Mouse (Mus musculus): ENCODE results near the gene Qrich2. TPM values are rescaled to one million over a fixed set of nuclear protein-coding genes. Genes with fewer than 3 reads are reported as not detected.
"Not testable (repeated sequence)": the region's sequence is repeated elsewhere in the genome, so short reads cannot be mapped to it uniquely, and the experiment has no call there.

Qrich2 gene
- total RNA-seq (2015) (not detected in 2 replicates), total RNA-seq (2017) (0.18 and 0.65 TPM in 2 replicates)

DNA sequence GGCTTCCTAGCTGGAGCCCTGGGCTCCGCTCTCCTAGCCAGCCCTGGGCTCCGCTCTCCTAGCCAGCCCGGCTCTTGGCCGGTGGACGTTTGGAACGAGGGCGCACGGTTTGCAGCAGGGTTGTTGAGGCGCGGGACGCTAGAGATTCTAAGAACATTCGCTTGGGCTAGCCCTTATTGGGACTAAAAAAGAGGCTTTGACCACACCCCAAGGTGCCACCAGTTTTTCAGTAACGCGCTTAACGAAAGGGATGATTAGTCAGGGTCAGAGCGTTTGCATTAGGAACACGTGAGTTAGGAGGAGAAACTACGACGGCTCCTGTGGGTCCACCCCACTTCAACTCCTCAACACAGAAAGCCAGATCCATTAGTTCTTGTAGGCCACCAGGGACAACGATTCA is at the start of gene Qrich2:
Gene Qrich2, minus strand, starts transcription at position 101 of the 400 bp plus-strand sequence.
- no peak for ATAC-seq (ENCODE audit: poor library complexity, severe bottlenecking)

DNA sequence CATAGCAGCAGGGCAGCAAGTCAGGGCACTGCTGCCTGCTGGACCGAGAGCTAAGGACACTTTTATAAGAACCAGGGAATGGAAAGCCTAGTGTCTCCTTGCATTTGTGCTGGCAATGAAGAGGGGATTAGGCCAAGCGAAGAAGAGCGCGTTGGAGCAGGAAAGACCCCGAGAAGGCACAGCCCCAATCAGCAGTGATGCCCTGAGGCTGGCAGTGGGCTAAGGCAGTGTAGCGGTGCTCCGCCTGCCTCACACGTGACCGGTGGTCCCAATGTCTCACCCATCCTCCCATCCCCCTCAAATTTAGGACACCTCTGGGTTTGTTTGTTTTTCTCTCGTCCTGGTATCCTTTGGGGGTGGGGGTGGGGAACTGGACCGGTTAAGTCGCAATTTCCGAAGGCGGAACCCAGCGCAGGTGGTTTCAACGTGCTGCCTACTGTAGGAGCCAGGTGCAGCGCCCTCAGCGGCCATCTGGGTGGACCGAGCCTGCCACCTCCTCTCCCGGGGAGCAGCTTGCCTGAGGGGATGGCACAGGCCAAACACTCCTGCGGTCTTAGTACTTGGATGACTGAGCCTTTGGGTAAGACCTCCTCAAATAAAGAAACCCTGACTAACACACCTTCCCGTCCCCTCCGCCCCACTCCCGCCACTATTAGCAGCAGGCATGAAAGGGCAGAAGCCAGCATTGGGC is 49.4 kb upstream of the Qrich2 start:
- no peak for ATAC-seq (ENCODE audit: poor library complexity, severe bottlenecking)

DNA sequence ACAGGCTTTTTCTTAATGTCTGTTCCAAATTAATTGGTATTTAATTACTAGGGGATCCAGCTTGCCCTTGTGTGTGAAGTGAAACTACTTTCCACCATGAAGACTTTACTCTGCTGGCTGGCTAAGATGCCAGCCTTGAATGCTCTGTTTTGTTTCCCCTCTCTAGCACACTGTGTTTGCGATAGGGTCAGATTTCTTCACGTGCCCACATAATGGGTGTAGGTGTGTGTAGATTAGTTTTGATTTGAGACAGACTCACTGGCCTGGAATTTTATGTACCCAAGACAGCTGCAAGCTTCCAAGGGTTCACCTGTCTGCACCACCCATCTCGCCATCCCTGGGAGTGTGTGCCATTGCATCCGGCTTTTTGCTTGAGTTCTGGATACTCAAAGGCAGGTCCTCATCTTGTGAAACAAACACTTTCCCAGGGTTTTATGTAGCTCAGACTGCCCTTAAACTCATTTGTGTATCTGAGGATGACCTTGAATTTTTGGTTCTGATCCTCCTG is 47.5 kb upstream of the Qrich2 start:
- no peak for ATAC-seq (ENCODE audit: poor library complexity, severe bottlenecking)

DNA sequence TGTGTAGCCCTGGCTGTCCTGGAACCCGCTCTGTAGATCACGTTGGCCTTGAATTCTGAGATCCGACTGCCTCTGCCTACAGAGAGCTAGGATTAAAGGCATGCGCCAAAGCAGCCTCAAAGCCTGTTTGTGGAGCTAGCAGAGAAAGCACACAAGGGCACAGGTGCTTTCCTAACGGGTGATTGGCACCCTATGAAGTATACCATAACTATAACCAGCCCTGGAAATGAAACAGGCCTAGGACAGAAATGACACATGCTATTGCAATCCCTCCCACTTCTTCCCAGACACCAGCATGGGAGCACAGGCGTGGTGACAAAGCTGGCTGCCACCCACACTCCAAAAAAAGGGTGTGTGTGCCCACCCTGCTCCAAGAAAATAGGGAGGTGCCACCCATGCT is 46.9 kb upstream of the Qrich2 start:
- no peak for ATAC-seq (ENCODE audit: poor library complexity, severe bottlenecking)

DNA sequence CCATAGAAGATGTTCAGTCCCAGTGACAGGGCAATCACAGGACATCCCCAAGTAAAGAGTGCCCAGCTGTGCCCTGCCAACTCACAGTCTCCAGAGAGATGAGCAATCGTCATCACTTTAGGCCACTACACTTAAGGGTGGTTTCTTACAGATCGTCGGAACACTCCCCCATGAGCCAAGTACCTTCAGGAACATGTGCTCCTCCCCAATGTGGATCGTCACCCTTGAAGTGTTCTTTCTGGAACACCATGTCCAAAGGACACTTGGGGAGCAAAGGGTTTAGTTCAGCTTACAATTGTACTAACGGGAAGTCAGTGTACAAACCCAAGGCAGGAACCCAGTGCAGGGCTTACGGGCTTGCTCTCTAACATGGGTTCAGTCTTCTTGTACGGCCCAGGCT is 46.1 kb upstream of the Qrich2 start:
- no peak for ATAC-seq (ENCODE audit: poor library complexity, severe bottlenecking)

DNA sequence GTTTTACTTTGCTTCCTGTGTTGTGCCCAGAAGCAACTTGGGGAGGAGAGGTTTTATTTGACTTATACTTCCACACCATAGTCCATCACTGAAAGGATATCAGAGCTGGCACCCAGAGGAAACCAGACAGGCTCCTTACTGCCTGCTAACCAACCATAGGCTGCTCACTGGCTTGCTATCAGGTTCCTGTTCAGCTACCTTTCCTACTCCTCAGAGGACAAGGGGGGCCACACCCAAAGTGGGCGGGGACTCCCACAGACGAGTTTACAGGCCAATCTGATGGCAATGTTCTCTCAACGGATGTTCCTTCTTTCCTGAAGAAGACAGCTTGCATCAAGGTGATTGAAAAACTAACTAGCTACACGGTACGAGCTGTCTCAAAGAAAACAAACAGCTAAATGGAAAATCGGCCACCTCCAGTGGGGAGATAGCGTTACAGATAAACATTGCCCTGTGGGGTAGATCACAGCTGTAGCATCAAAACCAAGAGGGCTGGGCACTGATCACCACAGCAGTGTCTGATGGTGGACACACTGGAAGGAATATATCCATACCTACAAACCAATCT is 45.3 kb upstream of the Qrich2 start:
- no peak for ATAC-seq (ENCODE audit: poor library complexity, severe bottlenecking)

DNA sequence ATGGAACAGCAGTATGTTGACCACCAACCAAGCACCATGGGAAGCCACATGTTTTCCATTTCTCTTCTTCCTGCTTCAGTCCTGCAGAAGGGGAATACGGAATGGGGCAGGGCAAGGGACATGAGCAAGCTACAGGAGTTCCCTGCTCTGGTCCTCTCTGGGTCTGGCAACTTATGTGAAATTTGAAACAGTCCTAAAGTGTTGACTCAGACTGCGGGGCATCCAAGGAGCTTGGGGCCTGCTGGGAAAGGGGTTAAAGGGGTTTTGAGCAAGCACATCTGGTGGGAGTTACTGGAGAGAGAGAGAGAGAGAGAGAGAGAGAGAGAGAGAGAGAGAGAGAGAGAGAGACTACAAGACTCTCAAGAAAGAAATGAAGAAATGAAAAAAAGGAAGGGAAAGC is 42.6 kb upstream of the Qrich2 start:
- no peak for ATAC-seq (ENCODE audit: poor library complexity, severe bottlenecking)

DNA sequence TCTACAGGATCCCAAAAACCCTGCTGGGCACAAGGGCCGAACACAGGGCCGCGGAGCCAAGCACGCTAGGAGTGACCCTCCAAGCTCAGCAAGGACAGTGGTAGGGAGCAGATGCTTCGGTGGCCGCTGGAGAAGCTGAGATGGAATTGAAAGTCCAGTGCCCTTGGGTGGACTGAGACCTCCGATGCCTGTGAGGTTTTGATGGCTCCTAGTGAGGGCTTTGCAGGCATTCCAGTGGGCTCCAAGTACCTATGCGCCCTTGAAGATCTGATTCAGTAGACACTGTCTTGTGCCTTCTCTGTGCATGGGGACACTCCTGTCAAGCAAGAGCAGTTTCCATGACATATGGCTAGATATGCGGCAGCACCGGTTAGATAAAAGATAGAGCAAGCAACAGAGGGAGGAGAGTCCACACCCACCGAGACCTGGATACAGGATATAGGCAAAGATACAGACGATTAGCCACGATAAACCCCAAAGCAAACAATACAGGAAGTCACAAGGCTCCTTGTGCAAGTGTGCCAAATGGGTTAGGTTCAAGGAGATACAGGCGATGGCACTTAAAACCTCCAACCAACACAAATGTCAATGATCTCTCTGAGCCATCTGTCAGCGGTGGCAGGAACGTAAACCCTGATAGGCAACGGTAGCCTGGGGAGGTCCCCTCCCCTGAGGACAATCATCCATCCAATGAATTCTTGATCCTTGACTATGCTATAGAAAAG is 40.3 kb upstream of the Qrich2 start:
- ATAC-seq (ENCODE audit: poor library complexity, severe bottlenecking) = peak; percentile 51

DNA sequence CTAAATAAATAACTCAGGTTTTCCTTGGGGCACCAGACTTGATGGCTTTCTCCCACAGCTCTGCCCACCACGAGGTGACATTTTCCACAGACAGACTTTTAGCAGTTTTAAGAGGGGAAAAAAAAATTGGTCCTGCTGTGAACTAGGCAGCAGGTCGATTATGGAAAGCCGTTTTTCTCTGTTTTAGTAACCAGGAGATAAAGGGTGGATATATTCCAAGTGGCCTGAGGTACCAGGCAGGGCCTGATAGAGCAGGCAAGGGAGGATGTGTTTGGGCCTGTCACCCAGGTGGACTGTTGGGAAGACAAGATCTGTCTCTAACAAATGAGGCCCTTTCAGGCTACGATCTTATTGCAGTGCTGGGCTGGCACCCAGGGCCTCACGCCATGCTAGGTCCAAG is 39.5 kb upstream of the Qrich2 start:
- no peak for ATAC-seq (ENCODE audit: poor library complexity, severe bottlenecking)

DNA sequence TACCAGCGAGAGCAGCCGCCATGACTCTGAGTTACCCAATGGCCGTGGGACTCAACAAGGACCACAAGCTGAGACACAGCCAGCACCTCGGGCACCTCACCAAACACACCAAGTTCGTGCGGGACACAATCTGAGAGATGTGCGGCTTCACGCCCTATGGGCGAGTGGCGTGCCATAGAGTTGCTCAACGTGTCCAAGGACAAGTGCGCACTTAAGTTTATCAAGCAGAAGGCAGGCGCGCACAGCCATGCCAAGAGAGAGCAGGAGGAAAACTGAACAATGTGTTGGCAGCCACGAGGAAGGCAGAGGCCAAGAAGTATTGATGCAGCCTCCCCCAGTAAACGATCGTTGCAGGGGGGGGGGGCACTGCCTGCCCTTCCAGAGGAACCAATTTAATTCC is 38.5 kb upstream of the Qrich2 start:
- no peak for ATAC-seq (ENCODE audit: poor library complexity, severe bottlenecking)

DNA sequence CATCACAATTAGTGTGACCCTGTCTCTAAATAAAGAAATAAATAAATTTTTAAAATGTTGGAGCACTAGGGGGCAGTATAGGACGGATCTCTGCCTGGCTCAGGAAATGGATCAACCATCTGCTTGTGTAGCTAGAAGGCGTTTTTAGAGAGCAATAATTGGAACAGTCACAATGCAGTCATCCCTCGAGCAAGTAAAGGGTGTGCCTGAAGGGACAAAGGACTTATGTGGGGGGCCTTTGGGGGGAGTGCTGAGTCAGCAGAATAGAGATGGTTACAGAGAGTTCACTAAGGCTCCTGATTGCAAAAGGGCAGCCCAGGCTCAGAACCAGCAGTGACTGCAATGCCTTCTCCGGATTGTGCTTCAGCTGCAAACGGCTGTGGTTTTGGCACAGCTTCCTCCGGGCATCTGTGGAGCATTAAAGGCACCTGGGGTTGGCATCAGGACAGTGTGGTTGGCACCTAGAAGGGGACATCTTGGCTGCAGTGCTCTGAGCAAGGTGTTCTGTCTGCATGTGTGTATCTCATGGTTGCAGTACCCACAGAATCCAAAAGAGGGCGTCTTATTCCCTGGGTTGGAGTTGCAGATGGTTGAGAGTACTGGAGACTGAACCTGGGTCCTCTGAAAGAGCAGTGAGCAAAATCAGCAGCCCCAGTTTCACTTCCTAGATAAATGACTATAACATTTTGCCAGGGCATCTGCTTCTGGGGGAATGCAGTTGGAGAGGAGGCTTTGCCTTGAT is 35.1 kb upstream of the Qrich2 start:
- ATAC-seq (ENCODE audit: poor library complexity, severe bottlenecking) = peak; percentile 38; the same call in 1 of the 2 replicates

DNA sequence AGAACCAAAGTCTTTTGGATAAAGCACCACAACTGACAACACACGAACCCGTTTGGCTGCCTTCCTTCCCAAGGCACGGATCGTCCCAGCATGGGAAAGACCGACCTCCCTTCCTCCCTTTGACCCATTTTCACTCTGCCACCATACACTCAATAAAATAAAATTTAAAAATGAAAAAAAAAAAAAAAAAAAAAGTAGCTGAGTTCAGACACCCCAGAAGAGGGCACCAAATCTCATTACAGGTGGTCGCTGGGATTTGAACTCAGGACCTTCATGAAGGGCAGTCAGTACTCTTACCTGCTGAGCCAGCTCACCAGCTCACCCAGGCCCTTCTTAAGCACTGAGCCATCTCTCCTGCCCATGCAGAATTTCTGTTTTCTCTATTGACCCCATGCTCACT is 33.0 kb upstream of the Qrich2 start:
- ATAC-seq (ENCODE audit: poor library complexity, severe bottlenecking) = no peak

DNA sequence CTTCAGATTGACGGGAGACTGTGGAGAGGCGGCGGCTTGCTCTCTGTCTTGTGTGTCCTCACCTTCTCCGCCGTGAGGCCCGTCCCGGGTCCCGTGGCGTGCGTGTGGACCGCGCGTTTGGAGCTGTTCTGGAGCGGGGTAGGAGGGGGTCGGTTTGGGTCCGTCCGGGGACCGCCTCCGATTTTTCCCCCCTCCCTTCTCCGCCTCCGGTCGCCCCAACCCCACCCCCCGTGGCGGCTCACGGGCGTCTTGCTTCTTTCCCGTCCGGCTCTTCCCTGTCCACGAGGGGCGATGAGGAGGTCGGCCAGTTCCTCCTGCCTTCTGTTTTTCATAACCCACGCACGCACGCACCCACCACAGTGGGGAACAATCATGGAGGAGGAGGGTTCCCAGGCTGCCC is 32.6 kb upstream of the Qrich2 start:
- no peak for ATAC-seq (ENCODE audit: poor library complexity, severe bottlenecking)

DNA sequence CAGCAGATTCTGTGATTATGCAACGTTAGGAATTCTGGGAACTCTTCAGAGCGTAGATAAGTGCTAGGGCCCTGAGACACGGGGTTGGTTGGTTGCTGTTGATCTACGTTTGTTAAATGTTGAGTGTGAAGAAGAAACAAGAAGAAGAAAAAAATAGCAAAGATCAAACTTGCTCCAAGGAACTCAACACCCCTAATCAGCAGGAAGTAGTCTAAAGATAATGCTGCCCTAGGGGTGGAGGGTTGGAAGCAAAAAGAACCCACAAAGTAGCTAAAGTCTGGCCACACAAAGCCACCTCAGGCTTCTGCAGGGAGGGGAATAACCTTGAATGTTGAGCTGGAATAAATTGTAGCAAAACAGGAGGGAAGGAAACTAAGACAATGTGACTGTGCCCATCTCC is 31.3 kb upstream of the Qrich2 start:
- no peak for ATAC-seq (ENCODE audit: poor library complexity, severe bottlenecking)

DNA sequence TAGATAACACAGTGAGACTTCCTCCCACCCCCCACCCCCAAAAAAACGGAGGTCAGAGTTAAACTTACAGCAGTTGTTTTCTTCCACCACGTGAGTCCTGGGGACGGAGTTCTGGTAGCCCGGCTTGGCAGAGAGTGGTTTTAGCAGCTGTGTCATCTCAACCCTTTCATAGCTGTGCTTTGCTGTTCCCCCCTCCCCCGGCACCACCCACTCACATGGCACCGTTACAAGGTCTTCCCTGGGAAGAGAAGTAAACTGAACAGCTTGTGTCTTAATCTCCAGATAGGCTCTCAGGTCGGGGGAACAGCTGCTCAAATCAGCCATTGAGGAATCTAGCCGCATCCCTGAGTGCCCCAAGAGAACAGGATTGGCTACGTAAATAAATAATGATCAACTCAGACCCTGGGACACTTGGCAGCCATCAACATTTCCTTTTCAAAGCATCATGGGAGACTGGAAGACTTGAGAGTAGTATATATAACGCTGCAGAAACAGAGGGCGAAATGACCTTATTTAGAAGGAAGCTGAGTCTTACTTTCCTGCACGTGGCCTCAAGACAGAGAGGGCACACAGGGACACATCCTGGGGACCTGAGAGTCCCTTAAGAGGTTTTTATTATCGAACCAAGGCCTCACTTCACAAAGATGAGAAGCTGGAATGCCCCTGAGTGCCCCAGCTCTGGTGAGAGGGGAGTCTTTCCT is 28.6 kb upstream of the Qrich2 start:
- no peak for ATAC-seq (ENCODE audit: poor library complexity, severe bottlenecking)

DNA sequence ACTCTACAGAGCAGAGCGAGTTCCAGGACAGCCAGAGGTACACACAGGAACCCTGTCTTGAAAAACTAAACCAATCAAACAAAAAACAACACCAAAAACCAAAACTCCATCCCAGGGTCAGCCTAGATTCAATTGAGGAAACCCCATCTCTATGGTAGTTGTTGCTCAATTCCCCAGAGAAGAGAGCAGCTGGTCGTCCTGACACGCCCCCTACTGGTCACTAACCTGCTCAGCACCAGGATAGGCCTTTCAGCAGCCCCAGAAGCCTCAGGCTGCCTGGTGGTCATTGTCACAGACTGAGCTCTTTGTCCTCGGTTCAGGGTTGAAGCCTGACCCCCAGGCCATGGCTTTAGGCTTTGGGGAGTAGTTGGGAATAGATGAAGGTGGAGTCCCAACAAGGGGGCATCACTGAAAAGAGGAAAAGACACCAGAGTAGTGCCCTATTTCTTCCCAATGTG is 27.8 kb upstream of the Qrich2 start, which contains the start of gene Prpsap1:
Gene Prpsap1, minus strand, starts transcription at position 408 of the 458 bp plus-strand sequence.
- peak; percentile 71 for ATAC-seq (ENCODE audit: poor library complexity, severe bottlenecking)

DNA sequence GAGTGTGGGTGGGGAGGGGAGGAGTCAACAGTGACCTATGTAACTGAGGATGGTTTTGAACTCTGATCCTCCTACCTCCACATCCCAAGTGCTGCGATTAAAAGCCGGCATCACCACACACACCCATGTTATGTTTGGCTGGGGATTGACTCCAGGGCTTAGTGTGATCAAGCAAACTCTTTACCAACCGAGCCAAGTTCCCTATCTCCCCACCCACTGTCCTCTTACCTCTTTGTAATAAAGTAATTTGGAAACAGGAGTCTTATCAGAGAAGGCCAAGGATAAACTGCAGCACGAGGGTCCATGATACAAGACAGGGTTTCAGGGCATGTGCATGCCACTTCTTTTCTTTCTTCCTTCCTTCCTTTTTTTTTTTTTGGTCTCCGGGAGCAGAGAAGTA is 27.1 kb upstream of the Qrich2 start:
- no peak for ATAC-seq (ENCODE audit: poor library complexity, severe bottlenecking)

DNA sequence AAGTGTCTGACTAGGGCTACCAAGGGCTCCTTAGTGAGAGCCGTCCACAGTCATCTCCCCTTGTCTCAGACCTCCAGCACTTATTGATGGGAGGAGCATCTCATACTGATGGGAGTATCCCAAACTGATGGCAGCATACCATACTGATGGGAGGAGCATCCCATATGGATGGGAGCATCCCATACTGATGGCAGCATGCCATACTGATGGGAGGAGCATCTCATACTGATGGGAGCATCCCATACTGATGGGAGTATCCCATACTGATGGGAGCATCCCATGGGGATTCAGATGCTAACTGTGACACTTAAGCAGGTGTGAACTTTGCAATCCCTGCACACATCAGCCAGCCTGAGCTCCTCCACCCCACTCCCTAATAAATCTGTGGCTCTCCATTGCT is 26.5 kb upstream of the Qrich2 start:
- not testable (repeated sequence) for ATAC-seq (ENCODE audit: poor library complexity, severe bottlenecking)

DNA sequence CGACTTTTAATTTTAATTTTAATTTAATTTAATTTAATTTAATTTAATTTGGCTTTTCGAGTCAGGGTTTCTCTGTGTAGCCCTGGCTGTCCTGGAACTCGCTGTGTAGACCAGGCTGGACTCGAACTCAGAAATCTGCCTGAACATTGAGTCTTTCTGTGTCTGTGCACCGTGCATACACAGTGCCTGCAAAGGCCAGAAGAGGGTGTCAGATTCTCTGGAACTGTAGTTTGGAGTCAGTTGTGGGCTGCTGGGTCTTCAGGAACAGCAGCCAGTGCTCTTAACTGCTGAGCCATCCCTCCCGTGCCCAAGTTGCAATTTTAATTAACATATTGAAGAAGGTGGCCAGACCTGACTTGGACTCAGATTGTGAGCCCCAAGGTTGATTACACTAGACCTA is 25.3 kb upstream of the Qrich2 start:
- ATAC-seq (ENCODE audit: poor library complexity, severe bottlenecking) = no peak
